Mouse (Mus musculus) testis, adult 2 months (tissue): ENCODE measurements at regions not wholly inside any gene's neighbourhood (a gene's known extent, or its start where the extent isn't known, plus 50 kb on each side); places are given as distances from the start of the nearest gene placed in this dataset.

Source experiments
- H3K27ac ChIP-seq: fragments of 200-500 bp; 2 replicates; pipeline ENCODE4 v1.5.1; 2012; ENCODE audit warnings: low read depth, low read length; ENCODE audit not compliant: control insufficient read depth, insufficient read depth
- H3K27me3 ChIP-seq: fragments of 200-500 bp; 2 replicates; pipeline ENCODE4 v1.6.1; 2012; ENCODE audit warnings: mild to moderate bottlenecking, low read length, moderate library complexity; ENCODE audit not compliant: control insufficient read depth, insufficient read depth
- H3K36me3 ChIP-seq: fragments of 200-500 bp; 2 replicates; pipeline ENCODE4 v1.6.1; 2012; ENCODE audit warnings: mild to moderate bottlenecking, low read length; ENCODE audit not compliant: control insufficient read depth, insufficient read depth
- H3K4me1 ChIP-seq: fragments of 200-500 bp; 2 replicates; pipeline ENCODE4 v1.6.1; 2012; ENCODE audit warnings: low read length; ENCODE audit not compliant: control insufficient read depth, insufficient read depth
- H3K4me3 ChIP-seq: fragments of 200-500 bp; 2 replicates; pipeline ENCODE4 v1.5.1; 2012; ENCODE audit warnings: low read depth, mild to moderate bottlenecking, low read length, moderate library complexity, mixed read lengths; ENCODE audit not compliant: control insufficient read depth
- CTCF ChIP-seq: fragments of 200-500 bp; IDR thresholded peaks from 2 replicates; pipeline ENCODE4 v1.5.1; 2012; ENCODE audit warnings: low read depth, mild to moderate bottlenecking, inconsistent platforms, low read length, moderate library complexity; ENCODE audit not compliant: control insufficient read depth, insufficient read depth, insufficient replicate concordance
- POLR2A ChIP-seq: fragments of 200-500 bp; IDR thresholded peaks from 2 replicates; pipeline ENCODE4 v1.6.1; 2012; ENCODE audit warnings: low read depth, mild to moderate bottlenecking, inconsistent platforms, low read length, moderate library complexity; ENCODE audit not compliant: control insufficient read depth

- no peak overlapping the region for H3K4me3 ChIP-seq
- no peaks in the 10 kb centered on the region for H3K27me3 ChIP-seq
- no peaks in the 10 kb centered on the region for H3K4me1 ChIP-seq
- no peak for TF ChIP-seq CTCF
- no peak for TF ChIP-seq POLR2A
- no peaks in the 10 kb centered on the region for H3K36me3 ChIP-seq
- H3K27ac ChIP-seq, result no peak overlapping the region
Measured at GRCm38 (mm10) chr7:114992440-114992839, 248.9 kb downstream of the Insc start.

GRCm38 (mm10) chr7:115000796-115001524 lies 257.5 kb downstream of the Insc start:
- Histone ChIP-seq H3K4me1 (no peaks in the 10 kb centered on the region), H3K27ac (no peak overlapping the region), H3K27me3 (no peaks in the 10 kb centered on the region), H3K4me3 (no peak overlapping the region), H3K36me3 (no peaks in the 10 kb centered on the region)
- TF ChIP-seq CTCF (no peak), POLR2A (no peak)

GRCm38 (mm10) chr7:115014253-115014998 lies 270.9 kb downstream of the Insc start:
- no peak overlapping the region for H3K27ac ChIP-seq
- H3K27me3 ChIP-seq, result no peaks in the 10 kb centered on the region
- H3K36me3 ChIP-seq, result no peaks in the 10 kb centered on the region
- H3K4me3 ChIP-seq, result no peak overlapping the region
- no peak for TF ChIP-seq CTCF
- no peak for TF ChIP-seq POLR2A
- H3K4me1 ChIP-seq, result no peaks in the 10 kb centered on the region

GRCm38 (mm10) chr7:115019369-115019958 lies 276.0 kb downstream of the Insc start:
- H3K27me3 ChIP-seq, result no peaks in the 10 kb centered on the region
- no peak overlapping the region for H3K27ac ChIP-seq
- H3K4me3 ChIP-seq, result no peak overlapping the region
- peaks cover 2% of the 10 kb centered on the region; the same call in 1 of the 2 replicates for H3K4me1 ChIP-seq
- no peaks in the 10 kb centered on the region for H3K36me3 ChIP-seq
- TF ChIP-seq POLR2A (no peak), CTCF (no peak)

- Histone ChIP-seq H3K27me3 (no peaks in the 10 kb centered on the region), H3K4me3 (no peak overlapping the region), H3K27ac (no peak overlapping the region), H3K36me3 (no peaks in the 10 kb centered on the region), H3K4me1 (peaks cover 2% of the 10 kb centered on the region; the same call in 1 of the 2 replicates)
- TF ChIP-seq CTCF (no peak), POLR2A (no peak)
Measured at GRCm38 (mm10) chr7:115020023-115020422, 276.5 kb downstream of the Insc start.

- Histone ChIP-seq H3K4me1 (peaks cover 2% of the 10 kb centered on the region; the same call in 1 of the 2 replicates), H3K4me3 (no peak overlapping the region), H3K27me3 (no peaks in the 10 kb centered on the region), H3K36me3 (no peaks in the 10 kb centered on the region), H3K27ac (no peak overlapping the region)
- TF ChIP-seq CTCF, result no peak
- no peak for TF ChIP-seq POLR2A
Measured at GRCm38 (mm10) chr7:115025803-115026202, 282.3 kb downstream of the Insc start.

GRCm38 (mm10) chr7:115027685-115028084 lies 284.2 kb downstream of the Insc start:
- H3K4me1 ChIP-seq, result peaks cover 2% of the 10 kb centered on the region; the same call in 1 of the 2 replicates
- H3K36me3 ChIP-seq, result no peaks in the 10 kb centered on the region
- no peak overlapping the region for H3K27ac ChIP-seq
- TF ChIP-seq CTCF, result no peak
- TF ChIP-seq POLR2A, result no peak
- H3K4me3 ChIP-seq, result no peak overlapping the region
- no peaks in the 10 kb centered on the region for H3K27me3 ChIP-seq
